Mouse (Mus musculus) small intestine, adult 2 months (tissue): Measurements from ENCODE around the gene Zfp511.

ENCODE experiments used
- CTCF ChIP-seq: fragments of 200-500 bp; IDR thresholded peaks from 2 replicates; pipeline ENCODE4 v1.5.1; 2012; ENCODE audit warnings: low read depth, mild to moderate bottlenecking, control low read depth, inconsistent platforms, low read length, moderate library complexity, mixed read lengths; ENCODE audit not compliant: insufficient replicate concordance, insufficient read length; ENCODE audit errors: extremely low read depth
- POLR2A ChIP-seq: fragments of 200-500 bp; IDR thresholded peaks from 2 replicates; pipeline ENCODE4 v1.6.1; 2012; ENCODE audit warnings: low read depth, mild to moderate bottlenecking, control low read depth, inconsistent platforms, low read length, moderate library complexity

DNA sequence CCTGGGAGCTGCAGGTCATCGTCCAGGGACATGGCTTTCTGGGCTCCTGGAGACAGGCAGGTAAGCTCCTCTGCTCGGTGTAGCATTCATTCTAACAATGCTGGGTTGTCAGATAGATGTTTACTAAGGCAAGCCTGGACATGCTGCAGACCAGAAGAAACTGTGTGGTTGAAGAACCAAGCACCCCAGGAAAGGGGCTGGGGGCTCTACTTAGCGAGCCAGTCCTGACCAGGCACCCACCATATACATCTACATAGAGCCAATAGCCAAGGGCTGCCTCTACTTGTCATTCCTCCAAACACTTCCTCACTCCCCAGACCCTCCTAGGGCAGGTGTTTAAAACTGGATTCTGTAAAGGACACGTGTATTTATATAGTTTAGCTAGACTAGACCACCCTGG, 42.0 kb upstream of the Zfp511 start:
- TF ChIP-seq CTCF, result no peak
- no peak for TF ChIP-seq POLR2A
